Mouse (Mus musculus) testis, adult 10 weeks (tissue): ENCODE measurements around the gene Gm7324. TPM values are rescaled to one million over a fixed set of nuclear protein-coding genes. Genes with fewer than 3 reads are reported as not detected.

Source experiments
- polyA plus RNA-seq: library from polyadenylated mRNA; stranded (reverse); fragments of 350-450 nt; fragmentation: Illumina TruSeq; extraction: RNeasy Lipid Tissue Mini Kit (QIAGEN cat#74804); gene quantifications from one replicate; pipeline ENCODE4 v1.2.3, GENCODE M21; 2014; ENCODE audit warnings: low read depth, low replicate concordance

Gene Gm7324
- polyA plus RNA-seq = 2.6 TPM

DNA sequence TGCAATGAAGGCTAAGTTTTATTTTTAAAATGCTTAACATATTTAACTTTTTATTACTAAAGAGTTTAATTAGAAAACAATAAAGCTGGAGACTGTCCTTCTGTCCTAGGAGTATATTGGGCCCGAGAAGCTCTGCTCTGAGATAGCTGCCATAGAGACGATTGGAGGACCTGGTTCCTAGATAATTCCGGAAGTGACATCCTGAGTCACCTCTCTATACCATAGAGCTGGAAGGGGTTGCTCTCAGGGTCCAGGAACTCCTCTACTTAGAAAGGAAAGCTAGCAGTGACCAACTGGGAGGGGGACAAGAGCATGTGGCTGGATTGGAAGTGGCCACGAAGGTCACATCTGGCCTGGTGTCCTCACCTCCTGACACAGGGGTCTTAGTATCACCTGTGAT, at the start of gene Gm7324:
TSS of gene Gm7324 (plus strand) at position 208 of the 400 bp plus-strand sequence.

DNA sequence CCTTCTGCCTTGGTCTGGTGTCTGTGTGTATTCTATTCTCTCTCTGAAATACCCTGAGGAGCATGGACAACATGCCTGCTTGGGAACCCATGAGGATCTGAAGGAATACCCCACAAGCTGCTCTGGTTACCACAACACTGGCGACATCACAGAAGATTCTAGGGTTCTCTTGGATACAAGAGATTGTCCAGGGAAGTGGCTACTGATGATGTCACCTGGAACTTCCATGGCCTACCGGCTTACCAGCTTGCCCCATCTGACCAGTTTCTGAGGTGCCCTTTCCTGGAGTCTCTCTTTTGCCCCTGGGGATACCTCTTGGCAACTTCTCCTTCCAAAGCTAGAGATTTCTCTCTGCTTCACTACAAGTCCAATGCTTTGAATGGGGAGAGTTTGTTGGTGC, 20.5 kb upstream of the Gm7324 start, which contains the start of gene Gm8165:
TSS of gene Gm8165 (minus strand) at position 101 of the 400 bp plus-strand sequence.

DNA sequence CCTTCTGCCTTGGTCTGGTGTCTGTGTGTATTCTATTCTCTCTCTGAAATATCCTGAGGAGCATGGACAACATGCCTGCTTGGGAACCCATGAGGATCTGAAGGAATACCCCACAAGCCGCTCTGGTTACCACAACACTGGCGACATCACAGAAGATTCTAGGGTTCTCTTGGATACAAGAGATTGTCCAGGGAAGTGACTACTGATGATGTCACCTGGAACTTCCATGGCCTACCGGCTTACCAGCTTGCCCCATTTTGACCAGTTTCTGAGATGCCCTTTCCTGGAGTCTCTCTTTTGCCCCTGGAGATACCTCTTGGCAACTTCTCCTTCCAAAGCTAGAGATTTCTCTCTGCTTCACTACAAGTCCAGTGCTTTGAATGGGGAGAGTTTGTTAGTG, 29.8 kb downstream of the Gm7324 start, which contains the start of gene Gm16506:
TSS of gene Gm16506 (minus strand) at position 101 of the 400 bp plus-strand sequence.

DNA sequence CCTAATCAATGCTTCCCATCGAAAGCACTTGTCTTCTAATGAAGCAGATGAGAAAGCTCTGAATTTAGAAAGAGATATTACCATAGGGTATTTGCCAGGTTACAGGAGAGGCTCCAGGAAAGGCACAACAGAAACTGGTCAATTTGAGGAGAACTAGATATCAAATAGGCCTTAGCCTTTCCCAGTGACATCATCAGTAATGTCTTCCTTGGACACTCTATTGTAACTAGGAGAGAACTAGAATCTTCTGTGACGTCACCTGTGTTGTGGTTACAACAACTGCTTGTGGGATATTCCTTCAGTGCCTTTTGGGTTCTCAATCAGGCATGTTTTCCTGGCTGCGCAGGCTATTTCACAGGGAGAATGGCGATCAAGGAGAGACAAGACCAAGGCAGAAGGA, 49.9 kb downstream of the Gm7324 start, which contains the start of gene Gm6526:
TSS of gene Gm6526 (plus strand) at position 301 of the 400 bp plus-strand sequence.

Other genes starting within 250 kb of the Gm7324 start
- gene Gm5799, start 154.3 kb upstream of the Gm7324 start, polyA plus RNA-seq = 13.4 TPM
- 1.5 TPM for gene Gm17654, start 118.7 kb upstream of the Gm7324 start, polyA plus RNA-seq
- 119 TPM for gene Gm10375, start 89.8 kb upstream of the Gm7324 start, polyA plus RNA-seq
- 1.0 TPM for gene Gm8165, start 20.6 kb upstream of the Gm7324 start, polyA plus RNA-seq
- 2.5 TPM for gene Gm16506, start 29.7 kb downstream of the Gm7324 start, polyA plus RNA-seq
- gene Gm6526, start 50.0 kb downstream of the Gm7324 start, polyA plus RNA-seq = 13.0 TPM
- gene Gm8180, start 86.9 kb downstream of the Gm7324 start, polyA plus RNA-seq = 8.0 TPM
- 0.35 TPM for gene Ear1, start 177.7 kb downstream of the Gm7324 start, polyA plus RNA-seq
- not detected for gene Ear10, start 225.7 kb downstream of the Gm7324 start, polyA plus RNA-seq
- gene Gm8113, start 227.6 kb downstream of the Gm7324 start, polyA plus RNA-seq = 0.83 TPM